Mouse (Mus musculus) CH12.LX (cell line): Measurements from ENCODE around the gene Matn4. TPM values are rescaled to one million over a fixed set of nuclear protein-coding genes. Genes with fewer than 3 reads are reported as not detected.

Experiments
- DNase-seq: peaks from one replicate; pipeline ENCODE4 v3.0.0-alpha.2; 2013; ENCODE audit errors: extremely low read depth
- H3K27ac ChIP-seq: 2 replicates; pipeline ENCODE4 v1.5.1; 2012; ENCODE audit warnings: low read depth, mild to moderate bottlenecking, control low read depth, moderate library complexity; ENCODE audit not compliant: insufficient read depth
- H3K27me3 ChIP-seq: replicated peaks from 2 replicates; pipeline ENCODE3; 2012; ENCODE audit warnings: inconsistent platforms
- H3K36me3 ChIP-seq, 2 experiments: replicated peaks in 1 of 2; 2 replicates each; pipeline versions ENCODE3 to v1.6.1; 2012; ENCODE audit warnings: inconsistent platforms in 1 of 2, low read length in 1 of 2, mild to moderate bottlenecking in 1 of 2, mixed read lengths in 1 of 2, moderate library complexity in 1 of 2; ENCODE audit not compliant: control insufficient read depth in 1 of 2, insufficient read depth in 1 of 2
- H3K4me1 ChIP-seq, 2 experiments: 2 replicates each; pipeline ENCODE4 v1.6.1; 2012; ENCODE audit warnings: inconsistent platforms in 1 of 2, moderate library complexity in 1 of 2; ENCODE audit not compliant: insufficient read depth in 2 of 2, control insufficient read depth in 1 of 2
- H3K4me2 ChIP-seq: 2 replicates; pipeline ENCODE4 v1.6.1; 2012; ENCODE audit warnings: low read depth, mild to moderate bottlenecking, control low read depth; ENCODE audit not compliant: poor library complexity, insufficient read depth, severe bottlenecking
- H3K4me3 ChIP-seq, 3 experiments: fragments of 150-350 bp in 1 of 3; sonication (generic) in 1 of 3; replicated peaks in 1 of 3; 2 replicates each; pipeline versions ENCODE3 to v1.5.1; 2011 to 2012; ENCODE audit warnings: low read depth in 2 of 3, low read length in 2 of 3, mild to moderate bottlenecking in 2 of 3, moderate library complexity in 2 of 3, control low read depth in 1 of 3, improper control_type of control experiment in 1 of 3, inconsistent platforms in 1 of 3, mixed read lengths in 1 of 3; ENCODE audit not compliant: poor library complexity in 1 of 3
- H3K79me2 ChIP-seq: replicated peaks from 2 replicates; pipeline ENCODE4 v1.6.1; 2012; ENCODE audit warnings: mild to moderate bottlenecking, moderate library complexity; ENCODE audit not compliant: control insufficient read depth, poor library complexity, insufficient read depth, severe bottlenecking; ENCODE audit errors: extremely low read depth
- H3K9ac ChIP-seq: 2 replicates; pipeline ENCODE4 v1.6.1; 2012; ENCODE audit warnings: low read depth, mild to moderate bottlenecking, control low read depth, moderate library complexity; ENCODE audit not compliant: insufficient read depth
- H3K9me3 ChIP-seq: replicated peaks from 2 replicates; pipeline ENCODE3; 2012; ENCODE audit warnings: low read length, inconsistent platforms, mixed read lengths
- CTCF ChIP-seq, 2 experiments: IDR thresholded peaks in 1 of 2; conservative IDR thresholded peaks in 1 of 2; 2 replicates each; pipeline ENCODE4 v1.5.1; 2011 to 2012; ENCODE audit warnings: low read depth in 2 of 2, low read length in 2 of 2, improper control_type of control experiment in 1 of 2, inconsistent platforms in 1 of 2, mild to moderate bottlenecking in 1 of 2, moderate library complexity in 1 of 2
- ELF1 ChIP-seq: IDR thresholded peaks from 2 replicates; pipeline ENCODE4 v1.6.1; 2014; ENCODE audit warnings: low read depth, mild to moderate bottlenecking, inconsistent platforms, low read length, improper control_type of control experiment
- EP300 ChIP-seq: IDR thresholded peaks from 2 replicates; pipeline ENCODE4 v1.6.1; 2011; ENCODE audit warnings: low read length, improper control_type of control experiment
- HCFC1 ChIP-seq: IDR thresholded peaks from 2 replicates; pipeline ENCODE4 v1.6.1; 2012; ENCODE audit warnings: low read depth, mild to moderate bottlenecking, inconsistent platforms, low read length, improper control_type of control experiment
- IRF4 ChIP-seq: IDR thresholded peaks from 2 replicates; pipeline ENCODE4 v1.6.1; 2014; ENCODE audit warnings: low read depth, mild to moderate bottlenecking, inconsistent platforms, low read length, improper control_type of control experiment
- JUN ChIP-seq: IDR thresholded peaks from 2 replicates; pipeline ENCODE4 v1.6.1; 2011; ENCODE audit warnings: low read depth, mild to moderate bottlenecking, low read length, improper control_type of control experiment, moderate library complexity; ENCODE audit not compliant: insufficient read depth
- JUND ChIP-seq: conservative IDR thresholded peaks from 2 replicates; pipeline ENCODE4 v1.6.1; 2011; ENCODE audit warnings: low read depth, low read length, improper control_type of control experiment
- MAX ChIP-seq: IDR thresholded peaks from 2 replicates; pipeline ENCODE4 v1.6.1; 2011; ENCODE audit warnings: low read length, improper control_type of control experiment
- MAZ ChIP-seq: IDR thresholded peaks from 2 replicates; pipeline ENCODE4 v1.6.1; 2012; ENCODE audit warnings: low read depth, mild to moderate bottlenecking, inconsistent platforms, low read length, improper control_type of control experiment, moderate library complexity
- MYC ChIP-seq: IDR thresholded peaks from 2 replicates; pipeline ENCODE4 v1.6.1; 2011; ENCODE audit warnings: low read depth, mild to moderate bottlenecking, improper control_type of control experiment, low read length
- NELFE ChIP-seq: IDR thresholded peaks from 2 replicates; pipeline ENCODE4 v1.6.1; 2011; ENCODE audit warnings: low read depth, low read length, improper control_type of control experiment
- NRF1 ChIP-seq: IDR thresholded peaks from 2 replicates; pipeline ENCODE4 v1.6.1; 2014; ENCODE audit warnings: low read depth, mild to moderate bottlenecking, inconsistent platforms, low read length, improper control_type of control experiment, moderate library complexity
- PAX5 ChIP-seq: IDR thresholded peaks from 2 replicates; pipeline ENCODE4 v1.6.1; 2012; ENCODE audit warnings: low read length, inconsistent platforms, mixed read lengths
- RAD21 ChIP-seq: IDR thresholded peaks from 2 replicates; pipeline ENCODE4 v1.6.1; 2011; ENCODE audit warnings: low read depth, mild to moderate bottlenecking, low read length, improper control_type of control experiment, moderate library complexity
- SIN3A ChIP-seq: IDR thresholded peaks from 2 replicates; pipeline ENCODE4 v1.6.1; 2012; ENCODE audit warnings: low read length, improper control_type of control experiment, inconsistent platforms
- SMC3 ChIP-seq: IDR thresholded peaks from 2 replicates; pipeline ENCODE4 v1.6.1; 2011; ENCODE audit warnings: low read depth, low read length, improper control_type of control experiment
- TBP ChIP-seq: conservative IDR thresholded peaks from 2 replicates; pipeline ENCODE4 v1.6.1; 2011; ENCODE audit warnings: low read depth, low read length, improper control_type of control experiment
- UBTF ChIP-seq: IDR thresholded peaks from 2 replicates; pipeline ENCODE4 v1.6.1; 2012; ENCODE audit warnings: low read depth, mild to moderate bottlenecking, inconsistent platforms, low read length, improper control_type of control experiment, moderate library complexity
- ZC3H11A ChIP-seq: IDR thresholded peaks from 2 replicates; pipeline ENCODE4 v1.6.1; 2012; ENCODE audit warnings: low read depth, mild to moderate bottlenecking, inconsistent platforms, low read length, improper control_type of control experiment
- ZKSCAN1 ChIP-seq: IDR thresholded peaks from 2 replicates; pipeline ENCODE4 v1.6.1; 2012; ENCODE audit warnings: low read depth, inconsistent platforms, low read length, improper control_type of control experiment, borderline replicate concordance
- ZMIZ1 ChIP-seq: IDR thresholded peaks from 2 replicates; pipeline ENCODE4 v1.6.1; 2012; ENCODE audit warnings: low read depth, mild to moderate bottlenecking, inconsistent platforms, low read length, improper control_type of control experiment
- ZNF384 ChIP-seq: IDR thresholded peaks from 2 replicates; pipeline ENCODE4 v1.6.1; 2012; ENCODE audit warnings: low read depth, low read length, improper control_type of control experiment, inconsistent platforms
- dilution Hi-C: fragments of 300-500 bp; cut with MboI; formaldehyde crosslinking; loops from 2 replicates; pipeline ENCODE4 v1.14.3; 2020; ENCODE audit warnings: low sequenced_read_pairs; ENCODE audit not compliant: extremely low pct_unique_long_range_greater_than_20kb, extremely low pct_ligation_motif_present
- in situ Hi-C: fragments of 300-500 bp; cut with MboI; formaldehyde crosslinking; loops from 3 replicates; pipeline ENCODE4 v1.14.3; 2019; ENCODE audit warnings: low sequenced_read_pairs, low pct_ligation_motif_present, low pct_unique_long_range_greater_than_20kb, mixed read lengths
- polyA plus RNA-seq: library from polyadenylated mRNA; unstranded; fragments of >175 nt; gene quantifications from 2 replicates; pipeline ENCODE4 v1.2.1, GENCODE M21; 2012; ENCODE audit warnings: low read depth; ENCODE audit not compliant: insufficient read length
- total RNA-seq, 2 experiments: library from RNA; depleted of rRNA; stranded (reverse); fragments of 300-350 nt in 1 of 2; fragments of >200 nt in 1 of 2; gene quantifications; 2 replicates each; pipeline ENCODE4 v1.2.3; 2012 to 2014

The Matn4 gene
- total and polyA plus RNA-seq, 3 experiments, result not detected

GRCm38 (mm10) chr2:164418308-164418875, 13.4 kb upstream of the Matn4 start (continued):
- no peak for TF ChIP-seq MYC
- no peak for TF ChIP-seq ELF1
- TF ChIP-seq SMC3, result no peak

GRCm38 (mm10) chr2:164417198-164417597, 12.2 kb upstream of the Matn4 start:
- H3K4me3 ChIP-seq, result no peak overlapping the region
- peaks cover 4% of the 10 kb centered on the region for H3K27me3 ChIP-seq
- H3K79me2 ChIP-seq, result no peaks in the 10 kb centered on the region
- DNase-seq, result peak; percentile 54
- H3K4me1 ChIP-seq, result peaks cover 10 to 29% of the 10 kb centered on the region in 2 experiments; a peak in 3 of 4 replicates
- peaks cover 15% of the 10 kb centered on the region for H3K9me3 ChIP-seq
- dilution Hi-C loops, result no loop called here
- H3K36me3 ChIP-seq, result no peaks in the 10 kb centered on the region
- in situ Hi-C loops, result loop anchor here (25.0 kb wide), 1 partner anchor 320 kb away; the partner anchor contains the start of genes Dnttip1 and Wfdc3
- no peak overlapping the region for H3K9ac ChIP-seq
- no peak overlapping the region for H3K27ac ChIP-seq
- no peak overlapping the region for H3K4me2 ChIP-seq
- TF ChIP-seq ZMIZ1 (no peak), IRF4 (peak; percentile 10; the same call in 1 of the 2 replicates), EP300 (no peak), MAZ (no peak), ZKSCAN1 (no peak; the same call in 1 of the 2 replicates), NELFE (peak; percentile 49; the same call in 1 of the 2 replicates), CTCF (conservative IDR thresholded peaks at IDR 0.05 in 1 of 2, IDR thresholded peaks at IDR 0.05 in 1 of 2; ENCODE audit: low read depth in 2 of 2, low read length in 2 of 2) (peak; percentile 57 to 92; a peak in 3 of 4 replicates), JUN (no peak), NRF1 (no peak), MAX (no peak), SMC3 (peak; percentile 90), SIN3A (peak; percentile 58), ZC3H11A (peak; percentile 86), HCFC1 (no peak), JUND (0 out of 2 replicates have a peak, but pooled peaks have one; percentile 23), RAD21 (peak; percentile 89), PAX5 (no peak), UBTF (no peak; the same call in 1 of the 2 replicates), ZNF384 (peak; percentile 100), TBP (no peak), MYC (peak; percentile 48; the same call in 1 of the 2 replicates)
